Mouse (Mus musculus): ENCODE data around the gene Slc7a10. TPM values are rescaled to one million over a fixed set of nuclear protein-coding genes. Genes with fewer than 3 reads are reported as not detected.
A peak's percentile ranks its signal among the peaks of the same experiment; 100 is the strongest.

Slc7a10 gene
- polyA plus RNA-seq, 2 experiments, result 2.7 to 7.5 TPM

- ATAC-seq (ENCODE audit: low FRiP score, low read depth), result no peak
- Histone ChIP-seq H3K4me1 (ENCODE audit: control insufficient read depth, insufficient read depth, low read length) (no peaks in the 10 kb centered on the region), H3K27me3 (ENCODE audit: control insufficient read depth, insufficient read depth, low read length) (no peaks in the 10 kb centered on the region), H3K9ac (ENCODE audit: low read depth, low read length, severe bottlenecking) (no peak overlapping the region), H3K27ac (replicated peaks; ENCODE audit: low read depth, low read length) (no peak overlapping the region), H3K36me3 (ENCODE audit: control insufficient read depth, insufficient read depth, low read length) (no peaks in the 10 kb centered on the region), H3K4me2 (replicated peaks; ENCODE audit: low read depth, low read length, severe bottlenecking) (no peak overlapping the region), H3K4me3 (replicated peaks; ENCODE audit: low read length) (no peak overlapping the region), H3K9me3 (ENCODE audit: control insufficient read depth, low read length) (no peaks in the 10 kb centered on the region)
- DNase-seq (ENCODE audit: low spot score), result no peak
- WGBS, result 74% methylated on average over 7 of the region's 7 CpGs
- no peak for TF ChIP-seq POLR2A (IDR thresholded peaks at IDR 0.05; ENCODE audit: borderline replicate concordance, extremely low read depth, insufficient read depth, insufficient read length)
Measured at GRCm38 (mm10) chr7:35163600-35163999, 22.6 kb upstream of the Slc7a10 start.

- H3K9me3 ChIP-seq (ENCODE audit: control insufficient read depth, low read length), result no peaks in the 10 kb centered on the region
- no peaks in the 10 kb centered on the region for H3K4me1 ChIP-seq (ENCODE audit: control insufficient read depth, insufficient read depth, low read length)
- TF ChIP-seq POLR2A (IDR thresholded peaks at IDR 0.05; ENCODE audit: borderline replicate concordance, extremely low read depth, insufficient read depth, insufficient read length), result no peak
- DNase-seq (ENCODE audit: low spot score) (no peak), ATAC-seq (ENCODE audit: low FRiP score, low read depth) (no peak)
- no peak overlapping the region for H3K9ac ChIP-seq (ENCODE audit: low read depth, low read length, severe bottlenecking)
- no peaks in the 10 kb centered on the region for H3K36me3 ChIP-seq (ENCODE audit: control insufficient read depth, insufficient read depth, low read length)
- 54% methylated on average over 6 of the region's 6 CpGs for WGBS
- no peak overlapping the region for H3K4me2 ChIP-seq (replicated peaks; ENCODE audit: low read depth, low read length, severe bottlenecking)
- no peak overlapping the region for H3K4me3 ChIP-seq (replicated peaks; ENCODE audit: low read length)
- H3K27me3 ChIP-seq (ENCODE audit: control insufficient read depth, insufficient read depth, low read length), result no peaks in the 10 kb centered on the region
- H3K27ac ChIP-seq (replicated peaks; ENCODE audit: low read depth, low read length), result no peak overlapping the region
Measured at GRCm38 (mm10) chr7:35164131-35164530, 22.1 kb upstream of the Slc7a10 start.

GRCm38 (mm10) chr7:35166988-35167387 is 19.2 kb upstream of the Slc7a10 start:
- 83% methylated on average over 5 of the region's 5 CpGs for WGBS
- H3K4me3 ChIP-seq (replicated peaks; ENCODE audit: low read length), result no peak overlapping the region
- no peaks in the 10 kb centered on the region for H3K36me3 ChIP-seq (ENCODE audit: control insufficient read depth, insufficient read depth, low read length)
- H3K9me3 ChIP-seq (ENCODE audit: control insufficient read depth, low read length), result no peaks in the 10 kb centered on the region
- H3K27ac ChIP-seq (replicated peaks; ENCODE audit: low read depth, low read length), result no peak overlapping the region
- no peaks in the 10 kb centered on the region for H3K4me1 ChIP-seq (ENCODE audit: control insufficient read depth, insufficient read depth, low read length)
- H3K9ac ChIP-seq (ENCODE audit: low read depth, low read length, severe bottlenecking), result no peak overlapping the region
- ATAC-seq (ENCODE audit: low FRiP score, low read depth) (no peak), DNase-seq (ENCODE audit: low spot score) (no peak)
- H3K27me3 ChIP-seq (ENCODE audit: control insufficient read depth, insufficient read depth, low read length), result no peaks in the 10 kb centered on the region
- no peak overlapping the region for H3K4me2 ChIP-seq (replicated peaks; ENCODE audit: low read depth, low read length, severe bottlenecking)
- no peak for TF ChIP-seq POLR2A (IDR thresholded peaks at IDR 0.05; ENCODE audit: borderline replicate concordance, extremely low read depth, insufficient read depth, insufficient read length)

GRCm38 (mm10) chr7:35167925-35168324 is 18.3 kb upstream of the Slc7a10 start:
- no peak for DNase-seq (ENCODE audit: low spot score)
- no peak for ATAC-seq (ENCODE audit: low FRiP score, low read depth)
- 65% methylated on average over 2 of the region's 2 CpGs for WGBS
- Histone ChIP-seq H3K9me3 (ENCODE audit: control insufficient read depth, low read length) (no peaks in the 10 kb centered on the region), H3K27ac (replicated peaks; ENCODE audit: low read depth, low read length) (no peak overlapping the region), H3K4me3 (replicated peaks; ENCODE audit: low read length) (no peak overlapping the region), H3K27me3 (ENCODE audit: control insufficient read depth, insufficient read depth, low read length) (no peaks in the 10 kb centered on the region), H3K36me3 (ENCODE audit: control insufficient read depth, insufficient read depth, low read length) (no peaks in the 10 kb centered on the region), H3K4me1 (ENCODE audit: control insufficient read depth, insufficient read depth, low read length) (no peaks in the 10 kb centered on the region), H3K9ac (ENCODE audit: low read depth, low read length, severe bottlenecking) (no peak overlapping the region), H3K4me2 (replicated peaks; ENCODE audit: low read depth, low read length, severe bottlenecking) (no peak overlapping the region)
- TF ChIP-seq POLR2A (IDR thresholded peaks at IDR 0.05; ENCODE audit: borderline replicate concordance, extremely low read depth, insufficient read depth, insufficient read length), result no peak

- 17% methylated on average over 6 of the region's 6 CpGs for WGBS
- no peak overlapping the region for H3K4me2 ChIP-seq (replicated peaks; ENCODE audit: low read depth, low read length, severe bottlenecking)
Measured at GRCm38 (mm10) chr7:35169341-35169740, 16.8 kb upstream of the Slc7a10 start.

More at GRCm38 (mm10) chr7:35169341-35169740, 16.8 kb upstream of the Slc7a10 start:
- Histone ChIP-seq H3K4me1 (ENCODE audit: control insufficient read depth, insufficient read depth, low read length) (no peaks in the 10 kb centered on the region), H3K27ac (replicated peaks; ENCODE audit: low read depth, low read length) (no peak overlapping the region), H3K36me3 (ENCODE audit: control insufficient read depth, insufficient read depth, low read length) (no peaks in the 10 kb centered on the region), H3K4me3 (replicated peaks; ENCODE audit: low read length) (no peak overlapping the region), H3K9ac (ENCODE audit: low read depth, low read length, severe bottlenecking) (no peak overlapping the region), H3K27me3 (ENCODE audit: control insufficient read depth, insufficient read depth, low read length) (no peaks in the 10 kb centered on the region), H3K9me3 (ENCODE audit: control insufficient read depth, low read length) (no peaks in the 10 kb centered on the region)
- no peak for TF ChIP-seq POLR2A (IDR thresholded peaks at IDR 0.05; ENCODE audit: borderline replicate concordance, extremely low read depth, insufficient read depth, insufficient read length)
- DNase-seq (ENCODE audit: low spot score) (peak; percentile 85), ATAC-seq (ENCODE audit: low FRiP score, low read depth) (peak; percentile 42; the same call in 1 of the 2 replicates)

Measured in limb, embryonic 14.5 days (tissue).